ENCODE assay signal across 47 mouse cellular contexts in genomic region chr7:140180692-140181091, GRCm38 (mm10). TPM values are rescaled to one million over a fixed set of nuclear protein-coding genes. Genes with fewer than 3 reads are reported as not detected.
"Had no signal": no experiment of that assay in that cellular context is flagged by ENCODE, and none has a peak within 500 bp of the region (broad histone marks: within the 10 kb centered on the region; RNA-seq: fewer than 3 reads in every experiment).

No protein-coding gene starts in this region.

- H3K27ac ChIP-seq: limb, embryonic 10.5 days; limb, embryonic 12.5 days; limb, embryonic 13.5 days; limb, embryonic 15.5 days; liver, embryonic 12.5 days; liver, embryonic 13.5 days; liver, embryonic 14.5 days; liver, embryonic 15.5 days; lung, embryonic 15.5 days; macrophage; midbrain, embryonic 10.5 days; midbrain, embryonic 12.5 days; midbrain, embryonic 13.5 days; midbrain, embryonic 15.5 days; neural tube, embryonic 12.5 days had no signal

- H3K4me1 ChIP-seq: limb, embryonic 10.5 days; limb, embryonic 12.5 days; limb, embryonic 13.5 days; limb, embryonic 15.5 days; liver, embryonic 12.5 days; liver, embryonic 13.5 days; liver, embryonic 15.5 days; lung, embryonic 15.5 days; megakaryocyte, embryonic 14.5 days; midbrain, embryonic 10.5 days; midbrain, embryonic 12.5 days; midbrain, embryonic 13.5 days; midbrain, embryonic 15.5 days; neural tube, embryonic 12.5 days had no signal

- H3K9me3 ChIP-seq: limb, embryonic 10.5 days; limb, embryonic 12.5 days; limb, embryonic 13.5 days; limb, embryonic 15.5 days; liver, embryonic 12.5 days; liver, embryonic 13.5 days; liver, embryonic 15.5 days; lung, embryonic 15.5 days; megakaryocyte, embryonic 14.5 days; midbrain, embryonic 10.5 days; midbrain, embryonic 12.5 days; midbrain, embryonic 13.5 days; midbrain, embryonic 15.5 days; neural tube, embryonic 12.5 days had no signal

- H3K27me3 ChIP-seq: limb, embryonic 12.5 days; limb, embryonic 13.5 days; limb, embryonic 15.5 days; liver, embryonic 12.5 days; liver, embryonic 13.5 days; lung, embryonic 15.5 days; midbrain, embryonic 12.5 days; midbrain, embryonic 15.5 days; neural tube, embryonic 12.5 days had no signal

- H3K4me2 ChIP-seq: limb, embryonic 12.5 days; limb, embryonic 13.5 days; limb, embryonic 15.5 days; liver, embryonic 11.5 days; liver, embryonic 12.5 days; liver, embryonic 13.5 days; liver, embryonic 15.5 days; lung, embryonic 14.5 days; lung, embryonic 15.5 days; midbrain, embryonic 11.5 days; midbrain, embryonic 12.5 days; midbrain, embryonic 13.5 days; midbrain, embryonic 15.5 days; neural tube, embryonic 12.5 days had no signal

- DNase-seq: left cerebral cortex, postnatal 4 days; liver; liver, embryonic 13.5 days; liver, postnatal 0 days; lung, adult 18-20 months; lung, adult 2 months; lung, embryonic 14.5 days; lung, postnatal 10 days; lung, postnatal 14 days; lung, postnatal 36 days; lung, postnatal 4 days; midbrain, embryonic 14.5 days had no signal

- H3K9ac ChIP-seq: limb, embryonic 12.5 days; limb, embryonic 13.5 days; limb, embryonic 15.5 days; liver, embryonic 12.5 days; liver, embryonic 13.5 days; liver, embryonic 14.5 days; liver, embryonic 15.5 days; liver, postnatal 0 days; lung, embryonic 14.5 days; lung, embryonic 15.5 days; midbrain, embryonic 12.5 days; midbrain, embryonic 13.5 days; midbrain, embryonic 15.5 days; neural tube, embryonic 12.5 days had no signal

- H3K4me3 ChIP-seq: limb, embryonic 10.5 days; limb, embryonic 12.5 days; limb, embryonic 13.5 days; limb, embryonic 15.5 days; liver, embryonic 12.5 days; liver, embryonic 13.5 days; liver, embryonic 15.5 days; lung, embryonic 15.5 days; megakaryocyte, embryonic 14.5 days; midbrain, embryonic 10.5 days; midbrain, embryonic 12.5 days; midbrain, embryonic 13.5 days; midbrain, embryonic 15.5 days; myocyte; neural tube, embryonic 12.5 days had no signal

- H3K36me3 ChIP-seq: limb, embryonic 10.5 days; limb, embryonic 12.5 days; limb, embryonic 13.5 days; limb, embryonic 15.5 days; liver, embryonic 12.5 days; liver, embryonic 13.5 days; liver, embryonic 15.5 days; lung, embryonic 15.5 days; midbrain, embryonic 10.5 days; midbrain, embryonic 12.5 days; midbrain, embryonic 13.5 days; midbrain, embryonic 15.5 days; neural tube, embryonic 12.5 days had no signal

RNA-seq across cellular contexts. Expression of gene Olfr523, which starts 7.7 kb away (rescaled TPM):
- total RNA-seq: left cerebral cortex, postnatal 10 days; left cerebral cortex, postnatal 25 days; left cerebral cortex, postnatal 36 days; left cerebral cortex, postnatal 4 days; liver, adult 2 months; megakaryocyte progenitor cell, adult 5-6 weeks; megakaryocyte, adult 5-6 weeks; megakaryocyte-erythroid progenitor cell, adult 5-6 weeks; midbrain, postnatal 0 days; monocyte, adult 5-6 weeks had no signal
- polyA plus RNA-seq: limb, embryonic 10.5 days; limb, embryonic 11.5 days; limb, embryonic 12.5 days; limb, embryonic 13.5 days; limb, embryonic 14.5 days; limb, embryonic 15.5 days; liver, adult 2 months; liver, embryonic 11.5 days; liver, embryonic 12.5 days; liver, embryonic 13.5 days; liver, embryonic 14.5 days; liver, embryonic 15.5 days; liver, embryonic 16.5 days; liver, postnatal 0 days; lung, adult 2 months; lung, embryonic 14.5 days; lung, embryonic 15.5 days; lung, embryonic 16.5 days; lung, postnatal 0 days; macrophage; midbrain, embryonic 10.5 days; midbrain, embryonic 11.5 days; midbrain, embryonic 12.5 days; midbrain, embryonic 13.5 days; midbrain, embryonic 14.5 days; midbrain, embryonic 15.5 days; midbrain, embryonic 16.5 days; myocyte; neural tube, embryonic 11.5 days; neural tube, embryonic 12.5 days had no signal

RNA-seq across cellular contexts. Expression of gene Olfr522, which starts 16.1 kb away (rescaled TPM):
- total RNA-seq: left cerebral cortex, postnatal 10 days; left cerebral cortex, postnatal 14 days; left cerebral cortex, postnatal 25 days; left cerebral cortex, postnatal 36 days; left cerebral cortex, postnatal 4 days; liver, adult 2 months; megakaryocyte progenitor cell, adult 5-6 weeks; megakaryocyte, adult 5-6 weeks; megakaryocyte-erythroid progenitor cell, adult 5-6 weeks; midbrain, postnatal 0 days; monocyte, adult 5-6 weeks had no signal
- polyA plus RNA-seq: limb, embryonic 10.5 days; limb, embryonic 11.5 days; limb, embryonic 12.5 days; limb, embryonic 13.5 days; limb, embryonic 14.5 days; limb, embryonic 15.5 days; liver, adult 2 months; liver, embryonic 11.5 days; liver, embryonic 12.5 days; liver, embryonic 13.5 days; liver, embryonic 14.5 days; liver, embryonic 15.5 days; liver, embryonic 16.5 days; liver, postnatal 0 days; lung, adult 2 months; lung, embryonic 14.5 days; lung, embryonic 15.5 days; lung, embryonic 16.5 days; lung, postnatal 0 days; macrophage; midbrain, embryonic 10.5 days; midbrain, embryonic 11.5 days; midbrain, embryonic 12.5 days; midbrain, embryonic 13.5 days; midbrain, embryonic 14.5 days; midbrain, embryonic 15.5 days; midbrain, embryonic 16.5 days; midbrain, postnatal 0 days; myocyte; neural tube, embryonic 11.5 days; neural tube, embryonic 12.5 days had no signal

RNA-seq across cellular contexts. Expression of gene Olfr524, which starts 25.1 kb away (rescaled TPM):
- total RNA-seq: left cerebral cortex, postnatal 10 days; left cerebral cortex, postnatal 14 days; left cerebral cortex, postnatal 25 days; left cerebral cortex, postnatal 36 days; left cerebral cortex, postnatal 4 days; liver, adult 2 months; megakaryocyte progenitor cell, adult 5-6 weeks; megakaryocyte, adult 5-6 weeks; megakaryocyte-erythroid progenitor cell, adult 5-6 weeks; midbrain, postnatal 0 days; monocyte, adult 5-6 weeks had no signal
- polyA plus RNA-seq: limb, embryonic 10.5 days; limb, embryonic 11.5 days; limb, embryonic 12.5 days; limb, embryonic 13.5 days; limb, embryonic 14.5 days; limb, embryonic 15.5 days; liver, adult 2 months; liver, embryonic 11.5 days; liver, embryonic 12.5 days; liver, embryonic 13.5 days; liver, embryonic 14.5 days; liver, embryonic 15.5 days; liver, embryonic 16.5 days; liver, postnatal 0 days; lung, adult 2 months; lung, embryonic 14.5 days; lung, postnatal 0 days; macrophage; midbrain, embryonic 10.5 days; midbrain, embryonic 11.5 days; midbrain, embryonic 12.5 days; midbrain, embryonic 13.5 days; midbrain, embryonic 14.5 days; midbrain, embryonic 15.5 days; midbrain, embryonic 16.5 days; midbrain, postnatal 0 days; myocyte; neural tube, embryonic 11.5 days; neural tube, embryonic 12.5 days had no signal

RNA-seq across cellular contexts. Expression of gene Sprn, which starts 26.0 kb away (rescaled TPM):
- total RNA-seq: megakaryocyte progenitor cell, adult 5-6 weeks; megakaryocyte, adult 5-6 weeks; monocyte, adult 5-6 weeks had no signal
- polyA plus RNA-seq: limb, embryonic 10.5 days; limb, embryonic 11.5 days; liver, embryonic 11.5 days; liver, embryonic 12.5 days; liver, embryonic 14.5 days; liver, embryonic 15.5 days; liver, embryonic 16.5 days; macrophage; myocyte had no signal

RNA-seq across cellular contexts. Expression of gene Cd163l1, which starts 37.4 kb away (rescaled TPM):
- total RNA-seq: left cerebral cortex, postnatal 25 days; left cerebral cortex, postnatal 36 days; liver, adult 2 months; midbrain, postnatal 0 days had no signal
- polyA plus RNA-seq: limb, embryonic 11.5 days; limb, embryonic 12.5 days; limb, embryonic 15.5 days; liver, embryonic 11.5 days; liver, embryonic 12.5 days; lung, embryonic 14.5 days; macrophage; midbrain, embryonic 10.5 days; midbrain, embryonic 11.5 days; midbrain, embryonic 12.5 days; midbrain, embryonic 13.5 days; midbrain, embryonic 14.5 days; midbrain, embryonic 15.5 days; midbrain, embryonic 16.5 days; midbrain, postnatal 0 days; myocyte; neural tube, embryonic 11.5 days; neural tube, embryonic 12.5 days had no signal
